Mouse (Mus musculus) ovary, postnatal 10 days (tissue): ENCODE measurements around the gene Gm16181.

Source experiments
- DNase-seq: peaks from one replicate; pipeline ENCODE4 v3.0.0; 2022; ENCODE audit warnings: low spot score

The Gm16181 gene

DNA sequence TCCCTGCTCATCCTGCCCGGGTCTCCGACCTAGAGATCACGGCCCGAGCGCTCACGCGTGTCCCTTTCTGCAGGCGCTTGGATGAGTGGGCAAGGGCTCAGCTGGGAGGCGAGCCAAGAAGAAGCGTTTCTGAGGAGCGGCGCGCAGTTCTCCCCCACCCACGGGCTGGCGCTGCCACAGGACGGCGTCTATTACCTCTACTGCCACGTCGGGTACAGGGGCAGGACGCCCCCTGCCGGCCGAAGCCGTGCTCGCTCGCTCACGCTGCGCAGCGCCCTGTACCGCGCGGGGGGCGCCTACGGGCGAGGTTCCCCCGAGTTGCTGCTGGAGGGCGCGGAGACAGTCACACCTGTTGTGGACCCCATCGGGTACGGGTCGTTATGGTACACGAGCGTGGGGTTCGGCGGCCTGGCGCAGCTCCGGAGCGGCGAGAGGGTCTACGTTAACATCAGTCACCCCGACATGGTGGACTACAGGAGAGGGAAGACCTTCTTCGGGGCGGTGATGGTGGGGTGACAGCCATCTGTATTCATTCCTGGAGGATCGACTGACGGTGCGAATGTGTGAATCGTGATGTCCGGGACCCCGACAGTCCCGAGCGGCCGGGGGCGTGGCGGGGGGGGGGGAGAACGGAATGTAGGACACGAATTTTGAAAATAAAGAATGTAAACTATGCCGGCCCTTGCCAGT lies 24.9 kb upstream of the Gm16181 start:
- DNase-seq = peak; percentile 46

DNA sequence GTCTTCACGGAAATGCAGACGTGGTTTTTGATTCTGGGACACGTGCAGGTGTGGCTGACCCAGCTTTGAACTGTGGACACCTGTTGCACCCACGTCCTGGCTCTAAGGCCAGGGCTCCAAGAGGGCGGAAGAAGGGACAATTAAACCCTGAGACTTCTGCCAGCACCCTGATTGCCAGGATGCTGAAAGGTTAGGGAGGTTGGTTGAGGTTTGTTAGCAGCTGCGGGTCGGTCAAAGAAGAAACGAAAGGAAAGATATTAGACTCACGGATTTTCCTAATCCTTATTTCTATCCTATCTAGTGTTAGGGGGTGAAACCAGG lies 24.4 kb upstream of the Gm16181 start:
- DNase-seq = no peak

DNA sequence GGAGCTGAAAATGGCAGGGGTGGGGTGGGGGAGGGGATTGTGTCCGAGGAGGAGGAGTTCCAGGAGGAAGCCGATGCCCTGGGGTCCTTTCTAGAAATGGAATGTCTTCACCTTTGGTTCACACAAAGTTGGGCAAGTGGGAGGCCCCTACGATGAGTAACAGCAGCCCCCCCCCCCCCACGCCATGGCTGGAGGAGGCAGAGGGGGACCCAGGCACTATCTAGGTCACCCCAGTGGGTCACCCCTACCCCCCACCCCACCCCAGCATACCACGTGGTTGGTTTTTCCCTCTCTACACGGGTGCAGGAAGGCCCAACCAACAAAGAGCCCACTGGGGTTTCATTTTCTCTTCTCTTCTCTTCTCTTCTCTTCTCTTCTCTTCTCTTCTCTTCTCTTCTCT lies 23.5 kb upstream of the Gm16181 start:
- no peak for DNase-seq

DNA sequence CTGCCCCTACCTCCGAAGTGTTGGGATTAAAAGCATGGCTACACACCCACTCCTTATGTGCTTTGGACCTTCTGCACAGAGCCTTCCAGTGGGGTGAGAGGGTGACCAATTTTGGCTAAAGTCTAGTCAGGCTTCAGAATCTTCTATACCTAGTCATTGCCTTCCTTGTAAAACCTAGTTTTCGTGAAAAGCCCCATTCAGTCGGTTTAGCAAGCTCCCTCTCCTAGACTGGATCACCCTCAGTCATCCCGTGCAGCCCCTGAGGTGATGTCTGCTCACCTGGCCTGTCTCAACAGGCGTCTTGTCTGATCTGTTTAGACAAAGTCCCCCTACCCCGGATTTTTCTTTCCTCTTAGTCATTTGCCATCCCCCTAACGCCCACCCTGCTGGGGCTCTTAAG lies 22.6 kb upstream of the Gm16181 start:
- DNase-seq = no peak

DNA sequence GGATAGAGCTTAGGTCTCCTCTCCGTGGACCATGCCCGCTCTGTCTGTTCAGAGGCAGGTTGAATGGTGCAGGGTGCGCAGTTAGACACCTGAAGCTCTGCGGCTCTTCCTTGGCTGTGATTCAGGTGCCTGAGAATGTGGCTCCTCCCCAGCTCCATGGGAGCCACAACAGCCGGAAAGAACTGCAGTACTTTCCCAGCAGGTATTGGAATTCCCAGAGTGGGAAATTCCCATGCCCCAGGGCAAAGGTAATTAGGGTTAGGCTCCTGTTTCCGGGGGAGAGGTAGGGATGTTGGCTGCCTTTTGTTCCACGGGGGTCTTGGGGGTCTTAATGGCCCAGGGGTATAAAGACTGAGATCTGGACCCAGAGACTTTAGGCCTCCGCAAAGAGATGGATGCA lies 21.7 kb upstream of the Gm16181 start:
- no peak for DNase-seq

DNA sequence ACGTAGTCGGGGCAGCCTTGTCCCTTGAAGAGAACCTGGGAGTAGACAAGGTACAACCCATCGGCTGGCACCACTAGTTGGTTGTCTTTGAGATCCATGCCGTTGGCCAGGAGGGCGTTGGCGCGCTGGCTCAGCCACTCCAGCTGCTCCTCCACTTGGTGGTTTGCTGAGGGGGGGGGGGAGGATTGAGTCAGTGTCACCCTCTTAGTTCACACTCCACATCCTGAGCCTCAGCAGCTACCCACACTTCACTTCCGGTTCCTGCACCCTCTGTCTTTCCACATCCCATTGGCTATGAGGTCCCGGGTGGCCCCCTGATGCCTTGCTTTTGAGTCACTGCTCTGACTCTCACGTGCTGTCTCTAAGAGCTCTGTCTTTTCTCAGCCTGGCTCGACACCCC lies 20.2 kb upstream of the Gm16181 start:
- DNase-seq = no peak

DNA sequence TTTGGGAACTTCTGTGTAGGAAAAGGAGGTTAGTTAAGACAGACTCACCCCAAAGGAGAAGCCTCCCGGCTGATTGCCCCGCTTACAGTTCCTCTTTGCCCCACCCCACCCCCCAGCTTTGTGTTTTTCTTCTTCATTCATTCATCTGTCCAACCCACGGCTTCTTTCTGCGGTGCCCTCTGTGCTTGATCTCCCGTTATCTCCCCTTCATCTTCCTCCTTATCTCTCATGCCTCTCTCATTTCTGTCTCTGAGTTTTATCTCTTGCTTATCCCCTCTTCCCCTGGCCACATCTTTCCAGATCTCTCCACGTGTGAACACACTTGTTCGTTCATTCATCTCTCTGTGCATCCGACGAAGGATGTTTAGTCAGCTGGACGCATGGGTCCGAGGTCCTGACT lies 19.5 kb upstream of the Gm16181 start:
- DNase-seq = no peak

DNA sequence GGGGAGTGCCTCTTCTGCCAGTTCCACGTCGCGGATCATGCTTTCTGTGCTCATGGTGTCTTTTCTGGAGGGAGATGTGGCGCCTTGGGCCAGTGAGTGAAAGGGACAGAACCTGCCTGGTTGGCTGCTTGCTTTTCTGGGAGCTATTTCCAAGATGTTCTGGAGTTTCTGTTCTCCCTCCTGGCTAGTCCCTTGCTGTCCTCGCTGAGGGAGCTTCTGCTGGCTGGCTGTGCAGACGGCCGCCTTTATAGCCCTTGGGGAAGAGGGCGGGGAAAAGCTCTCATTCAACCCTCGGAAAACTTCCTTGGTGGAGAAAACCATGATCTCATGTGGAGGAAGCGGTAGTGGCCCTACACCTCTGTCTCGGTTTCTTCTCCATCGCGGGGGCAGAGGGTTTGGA lies 18.8 kb upstream of the Gm16181 start, which contains the start of gene Tnf:
Gene Tnf (minus strand): TSS at position 221 of the 400 bp plus-strand sequence.
- DNase-seq = no peak

DNA sequence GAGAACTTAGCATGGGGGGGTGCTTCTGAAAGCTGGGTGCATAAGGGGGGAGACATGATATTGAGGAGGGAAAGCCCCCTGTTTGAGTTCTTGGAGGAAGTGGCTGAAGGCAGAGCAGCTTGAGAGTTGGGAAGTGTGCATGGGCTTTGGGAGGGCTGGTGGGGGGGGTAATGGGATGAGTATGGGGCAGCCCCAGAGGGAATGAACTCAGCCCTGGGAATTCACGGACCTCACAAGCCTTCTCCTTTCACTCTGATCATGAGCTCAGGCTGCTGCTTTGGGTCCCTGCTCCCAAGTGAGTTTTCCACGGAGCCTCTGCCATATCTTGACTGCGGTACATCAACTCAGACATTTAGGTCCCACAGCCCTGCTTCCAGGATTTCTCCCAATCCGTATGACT lies 18.2 kb upstream of the Gm16181 start:
- DNase-seq = no peak

DNA sequence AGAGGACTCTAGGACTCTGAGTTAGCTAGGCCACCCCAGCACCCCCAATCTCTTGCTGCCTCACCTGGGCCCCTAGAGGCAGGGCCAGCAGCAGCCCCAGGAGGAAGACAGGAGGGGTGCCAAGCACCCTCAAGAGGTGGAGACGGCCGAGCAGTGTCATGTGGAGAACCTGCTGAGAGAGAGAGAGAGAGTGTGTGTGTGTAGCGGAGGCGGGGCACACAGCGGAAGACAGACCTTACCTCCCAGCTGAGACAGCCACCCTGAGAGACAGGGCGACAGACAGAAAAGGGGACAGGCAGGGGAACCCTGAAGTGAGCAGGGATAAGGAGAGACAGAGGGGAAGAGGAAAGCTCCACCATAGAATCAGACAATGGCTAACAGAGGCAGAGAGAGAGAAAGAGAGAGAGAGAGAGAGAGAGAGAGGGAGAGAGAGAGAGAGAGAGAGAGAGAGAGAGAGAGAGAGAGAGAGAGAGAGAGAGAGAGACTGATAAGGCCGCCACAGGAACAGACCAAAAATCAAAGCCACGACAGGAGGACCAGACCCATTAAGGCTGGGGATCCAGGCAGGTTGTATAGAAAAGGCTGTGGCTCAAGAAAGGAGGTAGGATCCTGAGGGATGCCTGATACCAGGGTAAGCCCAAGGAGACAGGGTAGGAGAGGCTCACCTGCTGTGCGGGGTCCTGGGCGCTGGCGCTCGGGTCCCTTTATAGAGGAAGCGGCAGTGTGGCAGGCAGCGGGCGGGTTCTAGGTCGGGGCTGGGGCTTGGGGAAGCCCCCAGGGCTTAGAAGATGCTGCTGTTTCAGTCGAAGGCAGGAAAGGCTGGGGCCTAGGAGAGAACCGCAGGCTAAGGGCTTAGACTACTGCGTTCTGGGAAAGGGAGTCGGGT lies 15.9 kb upstream of the Gm16181 start, which contains the start of gene Lta:
Gene Lta (minus strand): TSS at position 858 of the 886 bp plus-strand sequence.
- no peak for DNase-seq

DNA sequence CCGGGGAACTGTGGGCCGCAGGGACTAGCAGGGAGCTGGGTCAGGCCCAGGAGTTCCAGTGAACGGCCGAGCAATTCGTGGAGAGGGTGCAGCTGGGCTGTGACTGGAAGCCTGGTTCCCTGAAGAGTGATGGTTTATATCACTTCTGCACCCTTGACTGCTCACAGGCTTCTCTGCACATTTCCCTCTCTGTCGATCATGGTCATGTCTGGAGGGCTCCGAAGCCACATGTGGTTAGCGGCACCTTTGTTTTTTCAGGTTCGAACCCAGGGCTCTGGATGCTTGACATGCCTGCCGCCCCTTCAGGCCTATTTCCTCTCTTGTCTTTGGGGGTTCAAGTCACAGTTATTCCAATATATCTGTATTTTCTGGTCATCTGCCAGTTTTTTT lies 15.3 kb upstream of the Gm16181 start:
- no peak for DNase-seq

DNA sequence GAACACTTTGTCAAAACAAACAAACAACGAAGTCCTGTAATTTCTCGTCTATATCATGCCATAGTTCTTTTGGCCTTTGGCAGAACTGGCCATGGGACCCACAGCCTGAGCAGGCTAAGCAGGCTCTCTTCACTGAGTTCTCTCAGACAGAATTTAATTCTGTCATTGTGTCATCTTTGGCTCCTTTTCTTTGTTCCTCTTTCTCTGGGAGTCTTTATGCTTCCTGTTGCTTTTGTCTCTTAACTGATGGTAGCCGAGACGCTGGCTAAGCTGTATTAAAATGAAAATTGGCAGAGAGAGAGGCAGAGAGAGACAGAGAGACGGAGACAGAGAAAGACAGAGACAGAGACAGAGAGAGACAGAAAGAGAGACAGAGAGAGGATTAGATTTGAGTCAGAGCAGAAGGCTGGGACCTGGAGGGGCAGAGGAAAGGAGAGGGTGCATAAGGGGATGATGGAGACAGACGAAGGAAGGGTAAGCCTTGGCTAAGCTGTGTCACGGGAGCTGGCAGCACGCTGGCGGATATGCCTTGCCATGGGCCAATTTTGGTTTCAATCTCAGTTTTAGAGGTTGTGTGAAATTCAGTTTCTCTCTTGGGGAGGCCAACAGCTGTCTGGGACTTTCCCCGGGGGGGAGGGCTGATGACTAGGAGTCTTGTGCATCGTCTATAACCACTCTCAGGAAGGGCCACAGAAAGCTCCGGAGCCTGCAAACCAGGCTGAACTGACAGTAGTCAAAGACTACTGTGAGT lies 10.7 kb upstream of the Gm16181 start:
- no peak for DNase-seq

DNA sequence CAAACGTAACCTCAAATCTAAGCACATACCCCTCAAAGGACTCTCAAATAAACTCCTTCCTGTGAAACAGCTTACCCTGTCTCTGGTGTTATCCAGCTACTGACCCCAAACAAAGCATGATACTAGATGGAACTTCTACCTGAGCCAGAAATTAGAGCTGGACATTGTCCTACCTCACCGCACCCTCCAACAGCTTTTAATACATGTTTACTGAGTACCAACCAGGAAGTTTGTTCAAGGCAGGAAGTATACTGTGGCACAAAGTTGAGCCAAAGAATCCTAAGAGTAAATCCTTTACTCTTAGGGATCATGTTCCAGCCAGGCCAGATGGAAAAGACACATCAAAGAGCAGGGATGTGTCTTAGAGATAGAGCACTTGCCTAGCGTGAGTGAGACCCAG lies 10.0 kb upstream of the Gm16181 start:
- DNase-seq = no peak

DNA sequence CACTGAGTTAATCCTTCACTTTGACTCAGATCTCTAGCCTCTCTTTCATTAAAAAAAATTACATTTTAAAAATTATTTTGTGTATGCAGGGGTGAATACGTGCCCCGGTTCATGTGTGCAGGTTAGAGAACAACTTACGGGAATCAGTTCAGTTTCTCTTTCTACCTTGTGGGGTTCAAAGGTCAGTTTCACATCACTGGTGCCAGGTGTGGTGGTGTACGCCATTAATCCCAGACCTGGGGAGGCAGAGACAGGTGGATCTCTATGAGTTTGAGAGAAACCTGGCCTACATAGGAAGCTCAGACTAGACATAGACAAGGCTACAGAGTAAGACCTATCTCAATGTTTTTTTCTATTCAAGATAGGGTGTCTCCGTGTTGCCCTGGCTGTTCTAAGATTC lies 7.6 kb upstream of the Gm16181 start:
- DNase-seq = no peak

DNA sequence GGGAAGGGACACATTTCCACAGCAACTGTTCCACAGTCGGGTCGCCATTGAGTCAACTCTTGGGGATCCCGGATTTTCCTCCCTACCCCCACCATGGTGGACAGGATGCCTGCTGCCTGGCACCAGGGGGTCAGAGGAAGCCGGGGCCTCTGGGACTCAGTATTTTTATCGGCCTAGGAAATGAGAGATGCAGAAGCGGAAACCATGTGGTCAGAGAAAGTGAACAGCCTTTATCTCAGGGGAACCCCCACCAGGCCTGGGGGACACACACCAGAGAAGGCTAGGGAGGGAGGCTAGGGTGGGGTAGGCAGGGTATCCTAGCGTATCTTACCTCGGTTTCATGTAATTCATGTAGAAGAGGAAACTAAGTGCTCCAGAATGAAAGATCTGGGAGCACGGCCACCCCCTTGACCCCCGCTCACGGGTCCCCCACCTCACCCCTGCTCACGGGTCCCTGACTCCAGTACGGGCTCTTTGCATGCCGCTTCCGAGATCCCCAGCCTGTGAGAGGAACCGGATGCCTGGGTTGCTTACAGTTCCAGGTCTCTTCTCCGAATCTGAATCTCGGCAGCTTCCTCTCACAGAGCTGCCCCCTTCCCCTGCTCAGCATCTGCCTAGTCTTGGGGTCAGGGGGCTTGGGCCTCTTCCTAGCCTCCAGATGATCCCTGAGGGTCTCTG lies 2.0 kb upstream of the Gm16181 start:
- no peak for DNase-seq

DNA sequence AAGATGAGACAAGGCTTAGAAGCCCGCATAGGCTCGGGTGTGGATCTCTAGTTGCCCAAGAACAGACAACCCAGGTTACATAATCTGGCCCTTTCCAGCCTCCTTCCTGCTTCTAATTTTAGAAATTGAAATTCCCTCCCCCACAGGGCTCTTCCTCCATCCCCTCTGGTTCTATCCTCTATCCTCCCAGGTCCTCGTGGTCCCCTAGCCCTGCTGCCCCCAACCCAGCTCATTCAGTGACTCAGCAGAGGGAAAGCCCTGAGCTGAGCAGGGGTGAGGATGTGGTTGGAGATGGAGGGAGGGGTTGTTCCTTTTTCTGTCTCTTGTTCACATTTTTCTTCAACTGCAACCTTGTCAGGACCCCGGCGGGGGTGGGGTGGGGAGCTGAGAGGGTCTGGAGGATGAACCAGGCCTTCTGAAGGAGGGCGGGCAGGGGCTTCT lies 1.0 kb upstream of the Gm16181 start:
- no peak for DNase-seq

DNA sequence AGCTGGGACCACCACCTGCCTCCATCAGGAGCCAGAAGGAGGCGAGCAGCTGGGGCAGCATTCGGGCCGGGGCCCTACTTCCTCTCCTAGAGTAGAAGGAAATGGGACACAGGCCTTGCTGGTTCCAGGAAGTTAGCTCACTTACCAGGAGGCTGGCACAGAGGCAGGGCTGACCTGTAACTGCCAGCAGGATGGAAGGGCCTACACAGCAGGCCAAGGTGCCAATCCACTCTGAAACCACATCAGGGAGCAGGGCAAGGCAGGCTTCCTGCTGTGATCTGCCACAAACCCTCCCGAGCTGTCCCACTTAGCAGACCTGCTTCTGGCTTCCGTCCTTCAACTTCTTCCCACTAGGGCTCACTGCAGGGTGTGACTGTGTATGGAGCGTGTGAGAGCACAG lies 1.7 kb downstream of the Gm16181 start:
- DNase-seq = no peak

DNA sequence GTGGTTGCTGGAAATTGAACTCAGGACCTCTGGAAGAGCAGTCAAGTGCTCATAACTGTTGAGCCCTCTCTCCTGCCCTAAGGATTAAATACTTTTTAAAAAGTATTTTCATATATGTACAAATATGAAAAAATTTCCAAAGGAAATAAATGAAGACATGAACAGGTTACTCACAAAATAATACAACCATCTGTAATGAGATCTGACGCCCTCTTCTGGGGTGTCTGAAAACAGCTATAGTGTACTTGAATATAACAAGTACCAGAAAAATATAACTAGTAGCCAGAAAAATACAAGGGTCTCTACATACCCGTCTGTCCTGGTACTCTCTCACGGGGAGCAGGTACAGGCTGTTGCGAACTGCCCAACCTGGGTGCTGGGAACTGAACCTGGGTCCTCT lies 4.0 kb downstream of the Gm16181 start:
- no peak for DNase-seq

DNA sequence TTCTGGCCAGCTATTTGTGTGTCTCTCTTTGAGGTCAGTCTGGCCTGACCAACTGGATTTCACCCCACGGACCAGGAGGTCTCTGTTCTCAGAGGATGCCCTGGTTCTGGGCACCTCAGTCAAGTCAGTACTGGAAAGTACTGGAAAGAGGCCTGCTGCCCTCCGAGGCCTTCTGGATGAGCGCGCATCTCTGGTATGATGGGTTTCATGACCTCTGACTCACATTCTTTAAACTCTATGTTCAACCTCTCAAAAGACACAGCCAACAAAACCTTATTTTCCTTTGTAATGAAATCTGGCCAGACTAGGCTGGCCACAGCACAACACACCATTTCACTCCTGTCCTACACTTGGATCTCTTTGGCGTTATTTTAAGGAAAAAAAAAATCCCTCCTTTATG lies 4.8 kb downstream of the Gm16181 start:
- DNase-seq = no peak

DNA sequence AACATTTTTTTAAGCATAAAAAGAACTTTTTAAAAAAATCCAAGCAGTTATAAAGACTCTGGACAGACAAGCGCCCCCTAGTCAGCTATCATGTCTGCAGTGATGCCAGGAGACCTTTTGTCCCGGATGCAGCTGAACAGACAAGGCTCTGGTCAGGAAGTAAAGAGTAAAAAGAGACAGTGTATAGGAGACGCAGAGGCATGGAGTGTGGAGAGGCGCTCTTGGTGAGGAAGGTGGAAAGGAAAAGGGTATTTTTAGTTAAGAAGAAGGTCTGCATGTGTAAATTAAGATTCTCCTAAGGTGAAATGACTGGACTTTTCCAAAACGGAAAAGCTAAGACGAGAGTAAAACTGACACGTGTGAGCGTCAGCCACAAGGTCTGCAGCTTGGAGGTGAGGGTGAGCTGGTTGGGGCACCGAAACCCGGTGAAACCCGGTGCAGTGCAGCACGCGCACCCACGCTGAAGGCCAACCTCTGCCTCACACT lies 6.0 kb downstream of the Gm16181 start:
- no peak for DNase-seq

DNA sequence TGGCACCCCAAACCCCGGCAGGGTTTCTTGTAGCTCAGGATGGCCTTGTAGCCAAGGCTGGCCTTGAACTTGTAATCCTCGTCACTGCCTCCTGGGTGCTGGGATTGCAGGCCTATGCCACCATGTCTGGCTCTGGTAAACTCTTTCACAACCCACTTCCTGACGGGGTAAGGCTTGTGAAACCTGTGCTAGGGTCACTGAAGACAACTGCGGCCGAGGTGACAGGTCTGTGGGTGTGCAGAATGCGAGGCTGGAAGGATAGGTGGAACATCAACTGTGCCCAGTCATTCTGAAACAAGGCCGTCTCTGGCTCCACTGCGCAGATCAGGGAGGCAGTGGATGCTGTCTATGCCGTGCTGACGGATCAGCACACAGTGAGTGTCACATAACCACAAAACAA lies 10.4 kb downstream of the Gm16181 start:
- no peak for DNase-seq

DNA sequence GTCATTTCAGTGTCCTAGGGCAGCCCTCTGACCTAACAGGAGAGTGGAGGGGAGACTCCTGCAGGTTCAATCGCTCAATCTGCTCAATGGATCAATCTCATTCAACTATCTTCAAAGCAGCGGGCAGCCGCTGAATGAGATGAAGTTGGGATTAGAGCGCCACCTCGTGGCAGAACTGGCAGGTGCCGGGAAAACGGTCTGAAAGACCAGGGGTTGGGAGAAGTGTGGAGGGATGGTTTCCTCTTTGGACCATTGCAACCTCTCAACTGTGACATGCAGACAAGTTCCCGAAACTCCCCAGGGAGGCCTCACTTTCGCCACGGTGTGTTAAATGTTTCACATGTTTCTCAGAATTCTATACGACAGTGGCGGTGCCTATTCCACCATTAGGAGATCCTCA lies 11.4 kb downstream of the Gm16181 start:
- peak; percentile 77 for DNase-seq
